Mouse (Mus musculus) cortical plate, adult 2 months (tissue): ENCODE results near the gene Dnah7a.

Experiments used
- CTCF ChIP-seq: fragments of 200-500 bp; IDR thresholded peaks from 2 replicates; pipeline ENCODE4 v1.5.1; 2011; ENCODE audit warnings: mild to moderate bottlenecking, control low read depth, low read length; ENCODE audit not compliant: insufficient read depth; ENCODE audit errors: extremely low read depth
- POLR2A ChIP-seq: fragments of 200-500 bp; IDR thresholded peaks from 2 replicates; pipeline ENCODE4 v1.6.1; 2011; ENCODE audit warnings: mild to moderate bottlenecking, low read length, control low read depth; ENCODE audit not compliant: insufficient read depth; ENCODE audit errors: extremely low read depth

DNA sequence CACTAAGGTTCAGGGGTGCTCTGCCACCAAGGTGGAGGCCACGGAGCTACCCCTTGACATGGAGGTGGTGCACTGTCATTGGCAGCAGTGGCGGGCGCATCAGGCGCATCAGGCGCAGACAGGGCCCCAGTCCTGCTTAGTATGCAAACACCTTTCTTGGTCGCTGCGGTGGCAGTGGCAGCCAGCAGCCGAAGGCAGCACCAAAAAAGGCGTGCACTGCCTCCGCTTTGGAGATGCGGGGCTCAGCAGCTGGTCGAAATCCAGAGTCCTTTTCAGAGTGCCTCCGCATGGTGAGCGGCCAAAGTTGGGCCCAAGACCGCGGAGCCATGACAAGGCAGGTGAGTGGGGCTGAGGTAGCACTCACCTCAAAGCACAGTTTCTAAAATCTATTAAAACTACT lies 93.1 kb downstream of the Dnah7a start:
- no peak for TF ChIP-seq POLR2A
- no peak for TF ChIP-seq CTCF
